Mouse (Mus musculus): Measurements from ENCODE around the gene Blzf1. TPM values are rescaled to one million over a fixed set of nuclear protein-coding genes. Genes with fewer than 3 reads are reported as not detected.
A peak's percentile ranks its signal among the peaks of the same experiment; 100 is the strongest.

Gene Blzf1
- total RNA-seq (2021): 10 to 100 TPM; 24.5 to 24.6 TPM

DNA sequence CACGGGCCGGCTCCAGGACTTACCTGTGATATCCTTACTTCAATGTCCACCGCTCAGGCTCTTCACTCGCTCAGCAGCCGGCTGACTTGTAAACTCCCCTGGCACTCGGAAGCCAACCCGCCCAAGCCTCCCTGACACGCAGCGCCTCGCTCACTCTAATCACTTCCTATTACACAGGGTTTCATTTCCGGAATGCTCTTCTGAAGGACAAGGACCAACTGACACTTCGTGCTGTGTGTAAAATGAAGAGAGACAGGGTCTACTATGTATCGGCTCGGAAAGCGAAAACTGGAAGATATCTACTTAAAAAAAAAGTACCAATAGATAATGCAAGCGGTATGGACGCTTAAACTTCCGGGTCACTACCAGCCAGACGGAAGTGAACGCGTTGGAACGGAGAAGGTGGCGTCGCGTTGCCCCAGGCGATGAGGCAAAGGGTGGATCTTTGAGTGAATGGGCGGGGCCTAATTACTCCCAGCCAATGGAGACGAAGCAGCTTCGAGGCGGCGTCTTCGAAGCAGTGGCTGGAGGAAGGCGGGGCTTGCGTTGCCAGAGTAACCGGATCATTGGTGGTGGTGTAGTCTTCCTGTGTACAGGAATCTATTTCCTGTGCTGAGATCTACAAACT is at the start of gene Blzf1:
Gene Blzf1, minus strand, starts transcription at position 366 of the 628 bp plus-strand sequence.
- intact Hi-C loops (cut with DNase I): no loop called here

DNA sequence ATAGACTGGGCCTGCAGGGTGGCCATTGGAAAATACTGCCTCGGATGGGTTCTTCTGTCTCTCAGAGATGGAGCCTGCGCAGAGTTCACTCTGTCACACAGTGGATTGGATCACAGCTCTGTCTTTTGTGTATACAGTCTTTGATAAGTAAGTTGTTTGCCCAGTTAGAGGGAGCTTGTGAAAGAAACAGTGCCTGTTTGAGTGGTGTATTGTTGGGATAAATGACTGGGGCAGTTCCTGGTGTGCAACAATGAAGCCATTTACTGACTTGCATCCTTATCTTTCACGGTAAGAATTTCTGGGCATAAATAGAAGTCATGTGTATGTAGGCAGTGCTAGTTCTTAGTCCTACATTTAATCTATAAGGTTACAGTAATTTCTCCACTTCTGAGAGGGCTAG is 46.2 kb upstream of the Blzf1 start:
- intact Hi-C loops (cut with DNase I): no loop called here
- DNase-seq: no peak

More for the DNA sequence above, at the start of gene Blzf1:
- DNase-seq: peak; percentile 92 to 95

DNA sequence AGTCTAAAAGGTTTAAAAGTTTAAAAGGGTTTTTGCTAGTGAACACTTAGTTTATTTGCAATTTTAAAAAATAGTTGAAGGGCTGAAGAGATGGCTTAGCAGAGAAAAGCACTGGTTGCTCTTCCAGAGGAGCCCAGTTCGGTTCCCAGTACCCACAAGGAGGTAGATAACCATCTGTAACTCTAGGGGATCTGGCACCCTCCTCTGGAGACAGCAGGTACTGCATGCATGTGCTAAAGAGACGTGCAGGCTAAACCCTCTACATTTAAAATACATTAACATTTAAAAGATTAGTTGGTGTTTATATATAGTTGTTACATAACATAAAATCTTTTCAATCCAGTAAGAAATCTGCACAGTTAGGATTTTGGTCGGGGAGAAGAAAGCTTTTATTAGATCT is 34.9 kb upstream of the Blzf1 start:
- DNase-seq: no peak

DNA sequence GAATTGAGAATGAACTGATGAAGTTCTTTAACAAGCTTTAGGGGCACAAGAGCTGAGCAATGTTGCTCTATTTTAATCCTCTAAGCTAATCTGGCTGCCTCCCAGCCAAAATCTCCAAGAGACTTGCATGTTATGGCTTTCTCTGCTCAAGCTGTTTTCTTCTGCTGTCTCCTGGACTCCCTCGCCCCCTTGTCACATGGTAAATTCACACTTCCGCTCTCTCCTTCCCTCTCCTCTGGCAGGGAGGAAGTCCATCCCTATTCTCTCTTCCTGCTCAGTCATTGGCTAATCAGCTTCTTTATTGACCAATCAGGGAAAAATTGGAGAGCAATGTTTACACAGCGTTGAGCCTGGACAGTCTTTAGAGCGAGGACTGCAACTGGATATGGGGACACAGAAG is 28.6 kb upstream of the Blzf1 start:
- intact Hi-C loops (cut with DNase I): no loop called here
- no peak for DNase-seq

More for the DNA sequence above, 34.9 kb upstream of the Blzf1 start:
- intact Hi-C loops (cut with DNase I): no loop called here

DNA sequence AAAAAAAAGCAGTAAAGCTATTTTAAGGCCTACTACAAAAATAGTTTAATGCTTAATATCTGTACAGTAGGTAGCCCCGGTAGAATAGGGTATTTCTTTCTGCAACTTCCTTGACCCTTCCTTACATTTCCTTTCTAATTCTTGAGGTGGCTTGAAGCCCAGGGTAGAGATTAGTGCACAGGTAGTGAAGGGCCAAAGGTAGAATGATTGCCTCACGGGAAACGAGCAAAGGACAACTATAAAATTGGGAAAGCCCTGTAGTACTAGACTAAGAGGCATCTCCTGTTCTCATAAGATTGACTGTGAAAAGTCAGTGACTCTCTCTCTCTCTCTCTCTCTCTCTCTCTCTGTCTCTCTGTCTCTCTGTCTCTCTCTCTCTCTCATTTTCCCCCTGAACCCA is 28.1 kb upstream of the Blzf1 start:
- intact Hi-C loops (cut with DNase I): no loop called here
- no peak for DNase-seq

DNA sequence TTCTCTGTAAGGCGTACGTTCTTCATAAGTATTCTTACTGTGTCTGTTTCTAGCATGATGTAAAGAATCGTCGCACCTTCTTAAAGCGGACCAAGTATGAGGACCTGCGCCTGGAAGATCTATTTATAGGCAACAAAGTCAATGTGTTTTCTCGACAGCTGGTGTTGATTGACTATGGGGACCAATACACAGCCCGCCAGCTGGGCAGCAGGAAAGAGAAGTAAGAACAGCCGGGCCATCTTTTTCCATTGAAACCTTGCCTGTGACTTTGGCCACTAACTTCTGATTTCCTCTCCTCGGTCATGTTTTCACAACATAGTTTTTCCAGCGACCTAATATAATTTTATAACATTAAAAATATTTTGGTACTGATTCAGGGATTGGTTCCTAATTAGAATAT is 25.3 kb upstream of the Blzf1 start:
- intact Hi-C loops (cut with DNase I): no loop called here
- no peak for DNase-seq

DNA sequence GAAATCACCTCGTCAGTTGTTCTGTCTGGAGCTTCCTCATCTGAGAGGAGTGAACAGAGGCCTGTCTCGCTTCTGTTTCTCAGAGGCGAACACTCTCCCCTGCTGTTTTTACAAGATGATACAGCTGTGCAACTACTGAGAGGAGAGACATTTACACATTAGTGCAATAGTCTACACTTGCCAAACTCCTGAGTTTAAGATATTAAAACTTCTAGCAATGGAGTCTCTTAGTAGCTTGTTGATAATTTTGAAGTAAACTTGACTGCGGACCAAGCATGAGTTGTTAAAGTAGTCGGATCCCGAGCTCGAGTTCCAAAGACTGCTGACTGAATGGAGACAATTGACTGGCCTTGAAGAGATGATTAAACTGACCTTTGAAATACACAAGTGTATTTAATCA is 20.5 kb upstream of the Blzf1 start:
- DNase-seq: no peak
- intact Hi-C loops (cut with DNase I): no loop called here

DNA sequence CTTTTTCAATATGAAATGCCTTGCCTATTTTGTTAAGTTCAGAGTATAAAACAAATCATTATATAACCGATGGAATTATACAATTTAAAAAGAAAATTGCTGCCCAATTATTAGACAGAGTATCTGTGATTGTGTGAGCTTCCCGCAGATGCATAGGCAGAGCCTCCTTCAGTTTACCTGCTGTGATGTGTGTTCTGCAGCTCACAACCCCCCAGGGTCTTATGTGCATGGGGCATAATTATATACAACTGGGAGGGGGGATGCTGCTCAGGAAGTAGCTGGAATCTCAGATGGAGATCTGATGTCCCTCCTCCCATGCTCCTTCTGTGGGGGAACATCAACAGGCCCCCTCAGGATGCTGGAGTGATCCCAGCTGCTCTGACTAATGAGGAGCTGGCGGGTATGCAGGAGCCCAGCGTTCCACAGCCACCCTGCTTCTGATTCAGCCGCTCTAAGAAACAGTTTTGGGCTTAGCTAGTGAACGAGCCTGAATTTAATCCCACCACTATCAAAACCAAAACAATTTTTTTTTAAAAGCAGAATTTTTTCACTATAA is 19.4 kb upstream of the Blzf1 start:
- intact Hi-C loops (cut with DNase I): no loop called here
- DNase-seq: no peak

DNA sequence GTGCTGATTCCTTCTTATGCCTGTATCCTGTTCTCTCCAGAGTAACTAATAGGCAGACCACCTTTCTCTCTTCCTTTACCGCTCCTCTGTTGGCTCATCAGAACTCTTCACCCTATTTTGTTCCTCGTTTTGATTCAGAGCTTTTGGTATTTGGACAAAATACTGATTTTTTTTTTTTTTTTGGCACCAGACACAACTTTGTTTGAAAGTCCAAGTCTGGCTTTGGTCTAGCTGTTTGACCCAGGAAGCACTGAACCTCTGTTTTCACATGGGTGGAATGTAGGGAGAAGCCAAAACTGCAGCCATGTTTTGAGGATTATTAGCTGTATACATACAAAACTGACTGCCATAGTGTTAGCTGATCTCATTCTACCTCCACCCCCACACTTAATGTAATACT is 17.6 kb upstream of the Blzf1 start:
- intact Hi-C loops (cut with DNase I): no loop called here
- no peak for DNase-seq

DNA sequence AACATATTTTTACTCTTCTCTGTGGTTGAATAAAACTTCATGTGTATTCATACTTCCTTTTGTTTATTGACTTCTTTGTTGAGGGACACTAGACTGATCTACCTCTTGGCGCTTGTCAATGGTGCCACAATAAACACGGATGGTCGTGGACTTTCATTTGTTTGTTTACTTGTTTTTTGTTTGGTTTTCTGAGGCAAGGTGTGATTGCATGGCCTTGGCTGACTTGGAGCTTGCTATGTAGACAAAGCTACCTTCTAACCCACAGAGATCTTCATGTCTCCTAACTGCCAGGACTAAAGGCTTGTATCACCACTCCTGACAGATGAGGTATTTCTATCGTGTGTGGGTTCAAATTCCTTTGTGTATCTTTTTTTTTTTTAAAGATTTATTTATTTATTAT is 16.9 kb upstream of the Blzf1 start:
- intact Hi-C loops (cut with DNase I): no loop called here
- DNase-seq: no peak

DNA sequence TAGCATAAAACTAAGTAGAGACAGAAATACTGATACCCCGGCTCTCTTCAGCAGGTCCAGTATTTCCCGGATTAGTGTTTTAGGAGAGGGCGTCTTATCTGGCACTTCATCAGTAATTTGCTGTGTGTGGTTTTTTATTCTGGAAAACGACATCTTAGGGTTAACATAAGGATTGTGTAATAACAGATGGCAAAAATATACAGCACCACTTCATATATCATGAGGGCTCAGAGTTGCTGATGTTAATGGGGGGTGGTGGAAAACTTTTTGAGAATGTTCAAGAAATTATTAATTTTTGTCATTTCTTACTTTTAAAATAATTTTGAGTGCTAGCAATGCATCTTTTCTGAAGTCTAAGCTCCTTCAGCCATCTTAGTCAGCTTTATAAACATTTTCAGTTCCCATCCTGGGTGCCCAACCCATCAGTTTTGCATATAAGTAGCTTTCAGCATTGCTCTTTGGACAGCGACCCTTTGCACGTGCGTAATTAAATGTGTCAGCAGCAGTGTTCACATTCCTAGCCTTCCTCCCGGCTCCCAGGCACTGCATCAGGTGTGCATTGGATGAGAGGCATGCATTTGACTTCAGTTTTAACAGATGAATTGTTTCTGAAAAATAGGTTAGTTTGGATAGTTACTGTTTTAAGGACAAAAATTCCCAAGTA is 15.8 kb upstream of the Blzf1 start:
- intact Hi-C loops (cut with DNase I): no loop called here
- no peak for DNase-seq

DNA sequence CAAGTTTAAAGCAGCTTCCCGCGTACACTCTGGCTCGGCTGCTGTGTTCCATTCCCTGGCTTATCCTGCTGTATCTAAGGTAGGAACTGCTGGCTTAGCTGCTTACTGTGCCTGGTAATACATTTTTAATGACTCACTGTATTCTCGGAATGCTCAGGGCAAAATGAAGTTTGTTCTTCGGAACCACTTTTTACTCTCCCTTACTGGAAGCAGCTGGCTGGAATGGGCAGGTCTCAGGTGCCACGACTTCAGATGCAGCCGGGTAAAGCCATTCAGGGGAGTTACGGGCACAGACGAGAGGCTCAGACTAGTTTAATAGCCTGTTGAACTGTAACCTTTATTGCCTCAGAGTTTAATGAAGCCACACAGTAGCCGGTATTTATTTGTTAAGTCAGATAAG is 14.1 kb upstream of the Blzf1 start:
- DNase-seq: no peak
- intact Hi-C loops (cut with DNase I): no loop called here

DNA sequence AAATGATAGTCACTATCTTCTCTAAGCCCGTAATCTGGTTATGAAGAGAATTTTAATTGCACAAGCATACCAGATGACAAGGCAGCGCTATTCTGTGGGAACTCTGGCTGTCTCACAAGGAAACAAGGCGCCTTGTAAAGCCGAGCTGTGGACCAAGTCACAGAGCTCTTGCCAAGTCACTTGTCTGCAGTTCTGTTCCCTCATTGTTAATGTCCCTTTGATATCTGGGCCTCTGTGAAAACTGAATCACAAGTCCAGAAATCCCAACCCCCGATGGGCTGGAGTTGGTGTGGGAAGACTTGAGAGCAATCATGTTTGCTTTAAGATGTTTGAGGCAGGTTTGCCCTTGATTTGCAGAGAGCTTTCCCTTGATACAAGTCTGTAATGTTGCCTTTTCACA is 13.4 kb upstream of the Blzf1 start:
- intact Hi-C loops (cut with DNase I): no loop called here
- no peak for DNase-seq

DNA sequence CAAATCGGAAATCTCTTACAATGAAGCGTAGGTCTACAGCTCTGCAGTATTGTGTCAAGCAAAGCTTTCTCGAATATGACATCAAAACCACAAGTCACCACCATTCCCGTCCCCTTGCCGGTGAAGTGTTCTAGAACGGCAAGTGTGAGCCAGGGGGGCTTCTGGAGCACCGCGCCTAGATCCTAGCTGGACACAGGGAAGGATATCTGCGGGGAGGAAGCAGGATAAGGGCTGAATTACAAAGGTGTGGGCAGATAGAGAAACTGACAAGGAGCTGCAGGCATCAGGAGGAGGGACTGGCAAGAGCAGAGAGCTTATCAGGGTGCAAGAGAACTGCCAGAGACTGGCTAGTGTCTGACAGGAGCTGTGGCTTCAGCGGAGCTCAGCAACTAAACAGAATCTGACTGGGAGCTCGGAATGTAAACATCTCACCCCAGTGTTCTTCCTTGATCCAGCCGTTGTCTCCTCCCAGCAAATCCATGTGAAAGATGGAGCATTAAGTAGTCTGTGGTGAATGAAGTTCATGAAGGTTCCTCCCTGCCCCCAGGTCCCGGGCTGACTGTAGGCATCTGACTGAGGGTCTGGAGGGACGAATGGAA is 12.4 kb upstream of the Blzf1 start:
- intact Hi-C loops (cut with DNase I): loop anchor here (10.0 kb wide), 1 partner anchor 915 kb away; the partner anchor contains the start of gene Tiprl

DNA sequence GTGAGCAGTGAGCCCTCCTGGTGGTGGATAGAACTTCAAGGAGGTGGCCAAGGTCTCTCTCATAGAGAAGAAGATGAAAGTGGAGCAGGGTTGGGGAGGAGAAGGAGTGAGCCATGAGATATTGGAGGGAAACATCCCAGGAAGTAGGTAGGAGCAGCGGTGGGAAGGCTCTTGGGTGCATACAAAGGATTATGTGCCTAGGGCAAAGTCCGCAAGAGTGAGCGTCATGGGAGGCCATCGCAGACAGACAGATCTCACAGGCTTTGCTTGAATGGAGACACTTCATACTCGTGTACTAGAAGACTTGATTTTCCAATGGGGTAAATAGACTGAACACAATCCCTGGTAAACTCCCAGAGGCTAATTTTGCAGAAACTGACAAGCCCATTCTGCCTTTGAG is 11.2 kb upstream of the Blzf1 start:
- no peak for DNase-seq
- intact Hi-C loops (cut with DNase I): loop anchor here (10.0 kb wide), 1 partner anchor 916 kb away; the partner anchor contains the start of gene Tiprl

More for the DNA sequence above, 12.4 kb upstream of the Blzf1 start:
- no peak for DNase-seq

DNA sequence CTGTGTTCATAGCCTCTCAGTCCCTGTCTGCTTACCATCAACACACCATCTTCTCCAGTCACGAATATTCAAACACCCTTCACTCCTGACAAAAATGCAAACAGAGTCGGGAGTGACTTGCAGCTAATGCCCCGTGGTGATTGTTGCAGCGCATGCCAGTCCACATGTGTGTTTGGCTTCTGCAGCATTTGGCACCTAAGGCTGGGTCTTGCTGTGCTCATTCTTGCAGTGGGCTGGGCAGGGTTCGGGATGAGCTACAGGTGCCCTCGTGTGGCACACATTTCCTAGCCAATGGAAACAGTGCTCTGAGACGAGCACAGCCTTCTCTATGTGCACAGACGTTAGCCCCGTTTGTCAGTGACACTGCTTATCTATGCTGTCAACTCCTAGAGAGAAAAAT is 10.0 kb upstream of the Blzf1 start:
- no peak for DNase-seq
- intact Hi-C loops (cut with DNase I): loop anchor here (2.0 to 10.0 kb wide), 2 partner anchors 588 to 918 kb away; partner anchors contain the start of gene Tiprl

DNA sequence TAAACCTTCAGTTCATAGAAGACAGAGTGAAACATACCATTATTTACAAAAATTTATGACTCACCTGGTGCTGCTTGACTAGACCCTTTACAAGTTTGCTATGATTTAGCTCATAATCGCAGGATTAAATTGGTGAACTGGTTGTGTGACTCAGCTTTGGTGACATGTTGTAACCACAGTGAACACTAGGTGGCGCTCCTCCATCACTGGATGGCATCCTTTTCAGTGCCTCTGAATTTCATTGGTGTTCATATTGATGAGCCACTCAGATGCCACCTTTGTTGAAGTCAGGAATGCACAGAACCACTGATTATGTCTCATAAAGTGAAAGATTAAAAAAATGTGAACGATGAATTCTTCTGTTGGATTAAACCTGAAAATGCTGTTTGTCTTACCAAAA is 9.4 kb upstream of the Blzf1 start:
- intact Hi-C loops (cut with DNase I): loop anchor here (1.0 to 10.0 kb wide), 3 partner anchors 588 to 918 kb away; partner anchors contain the start of gene Tiprl
- peak; percentile 69 to 81 for DNase-seq

DNA sequence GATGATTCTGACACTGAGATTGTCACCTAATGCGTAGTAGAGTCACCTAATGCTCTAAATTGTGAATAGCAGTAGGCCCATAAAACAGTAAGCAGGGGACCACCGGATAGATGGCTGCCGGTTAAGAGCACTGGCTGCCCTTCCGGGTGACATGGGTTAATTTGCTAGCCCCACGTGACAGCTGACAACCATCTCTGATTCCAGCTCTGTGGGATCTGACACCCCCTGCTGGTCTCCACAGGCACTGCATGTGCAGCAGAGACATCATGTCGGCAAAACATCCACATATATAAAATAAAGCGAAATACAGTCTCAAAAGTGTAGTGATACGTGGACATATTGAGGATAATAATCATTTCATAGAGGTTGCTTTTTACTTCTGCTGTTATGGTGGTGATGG is 8.0 kb upstream of the Blzf1 start:
- intact Hi-C loops (cut with DNase I): loop anchor here (10.0 kb wide), 1 partner anchor 920 kb away; the partner anchor contains the start of gene Tiprl
- DNase-seq: peak in 1 of 2 experiments; percentile 36

DNA sequence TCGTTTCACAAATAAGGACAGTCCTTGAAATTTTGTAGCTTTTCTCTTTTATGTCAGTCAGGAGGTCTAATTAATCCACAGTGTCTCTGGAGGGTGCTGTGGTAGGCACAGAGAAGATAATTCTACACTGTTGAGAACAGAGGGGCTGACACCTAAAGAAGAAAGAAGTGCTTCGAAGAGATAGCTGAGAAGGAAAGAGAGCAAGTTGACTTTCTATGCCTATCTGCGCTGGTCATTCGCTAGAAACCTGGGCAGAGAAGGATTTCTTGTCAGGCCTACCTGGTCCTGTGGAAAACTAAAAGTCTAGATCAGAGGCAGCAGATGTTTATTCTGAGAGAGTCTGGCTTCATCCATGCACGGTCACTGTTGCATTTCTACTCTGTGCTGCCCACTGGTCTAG is 6.8 kb upstream of the Blzf1 start:
- DNase-seq: no peak
- intact Hi-C loops (cut with DNase I): loop anchor here (10.0 kb wide), 1 partner anchor 921 kb away; the partner anchor contains the start of gene Tiprl

DNA sequence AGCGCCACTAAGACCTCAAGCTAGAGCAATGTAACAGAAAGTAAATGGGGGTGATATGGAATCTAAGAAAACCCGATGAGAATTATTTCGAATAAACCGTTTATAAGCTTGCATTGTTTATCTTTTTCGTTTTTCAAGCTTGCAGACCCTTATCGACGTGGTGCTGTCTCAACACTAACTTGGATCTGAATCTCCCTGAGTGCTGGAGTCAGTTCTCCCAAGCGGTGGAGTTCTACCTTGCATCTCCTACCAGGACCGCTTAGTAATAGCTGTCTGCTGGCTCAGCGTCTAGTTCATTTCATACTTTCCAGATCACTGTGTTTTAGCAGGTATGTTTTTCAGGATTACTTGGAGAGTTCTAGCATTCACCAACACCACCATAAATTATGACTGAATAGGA is 633 bp upstream of the Blzf1 start:
- intact Hi-C loops (cut with DNase I): no loop called here
- DNase-seq: no peak

DNA sequence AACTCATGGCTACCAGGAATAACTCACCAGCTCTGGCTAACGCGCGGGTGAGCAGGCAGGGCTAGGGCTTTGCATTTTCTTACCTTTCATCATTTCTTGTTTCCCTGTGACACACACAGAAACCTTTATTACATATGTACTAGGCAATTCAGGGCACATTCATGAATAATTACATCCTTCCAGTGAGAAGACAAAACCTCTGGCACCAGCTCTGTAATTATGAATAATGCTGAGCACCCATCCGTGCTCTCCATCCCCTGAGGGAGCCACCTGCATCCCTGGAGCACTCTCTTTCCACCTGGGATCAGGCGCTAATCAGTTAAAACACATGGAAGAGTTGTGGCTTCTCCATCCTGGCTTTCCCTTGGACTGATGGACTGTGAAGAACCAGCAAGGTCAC is 3.5 kb downstream of the Blzf1 start, which contains the start of gene Nme7:
Gene Nme7, plus strand, starts transcription at position 301 of the 400 bp plus-strand sequence.
- DNase-seq: no peak
- intact Hi-C loops (cut with DNase I): no loop called here

All from heart, postnatal 36 days (tissue).